Mouse (Mus musculus): Measurements from ENCODE around the gene Laptm5.

Gene Laptm5

GRCm38 (mm10) chr4:130899383-130899781 is 13.5 kb upstream of the Laptm5 start:
- DNase-seq (ENCODE audit: low spot score in 2 of 2), result no peak

GRCm38 (mm10) chr4:130899782-130900427 is 13.0 kb upstream of the Laptm5 start:
- DNase-seq (ENCODE audit: low spot score in 2 of 2), result no peak

- no peak for DNase-seq (ENCODE audit: low spot score in 2 of 2)
These were observed 12.2 kb upstream of the Laptm5 start for GRCm38 (mm10) chr4:130900746-130901145.

DNA sequence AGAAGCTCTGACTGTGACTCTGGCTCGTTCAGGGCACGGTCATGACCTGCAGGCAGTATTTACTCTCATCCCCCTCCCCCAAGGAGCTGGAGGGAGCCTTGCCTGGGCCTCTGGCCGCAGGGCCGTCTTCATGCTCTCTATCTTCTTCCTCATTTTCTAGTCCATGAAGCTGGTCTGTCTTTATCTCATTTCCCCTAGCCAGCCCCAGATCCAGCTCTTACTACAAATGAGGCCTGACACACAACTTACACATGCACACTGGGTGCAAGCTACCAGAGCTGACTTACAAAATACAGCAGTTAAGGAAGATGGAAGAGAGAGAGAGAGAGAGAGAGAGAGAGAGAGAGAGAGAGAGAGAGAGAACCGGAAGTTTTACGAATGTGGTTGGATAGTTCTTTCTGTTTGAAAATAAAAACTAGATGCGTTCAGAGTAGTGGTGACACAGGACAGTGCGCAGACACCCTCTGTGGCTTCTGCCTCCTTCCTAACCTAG is 10.6 kb upstream of the Laptm5 start:
- DNase-seq (ENCODE audit: low spot score in 2 of 2), result no peak

DNA sequence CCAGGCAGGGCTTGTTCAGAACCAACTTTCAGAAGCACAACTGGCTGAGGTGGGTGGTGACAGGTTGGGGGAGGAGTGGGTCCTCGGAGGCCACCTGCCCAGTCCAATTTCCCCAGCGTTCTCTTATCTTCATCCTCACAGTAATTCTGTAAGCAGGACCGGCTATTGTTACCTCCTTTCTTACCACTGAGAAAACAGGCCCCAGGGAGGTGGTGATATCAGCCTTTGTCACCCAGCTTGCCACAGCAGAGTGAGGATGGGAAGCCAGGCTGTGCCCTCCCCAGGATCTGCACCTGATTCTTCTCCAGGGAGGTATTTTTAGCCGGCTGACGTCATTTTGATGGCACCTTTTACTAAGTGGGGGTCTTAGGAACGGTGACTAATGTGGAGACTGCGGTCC is 7.9 kb upstream of the Laptm5 start:
- no peak for DNase-seq (ENCODE audit: low spot score in 2 of 2)

GRCm38 (mm10) chr4:130905882-130906281 is 7.0 kb upstream of the Laptm5 start:
- no peak for DNase-seq (ENCODE audit: low spot score in 2 of 2)

- no peak for DNase-seq (ENCODE audit: low spot score in 2 of 2)
These were observed 6.6 kb upstream of the Laptm5 start for GRCm38 (mm10) chr4:130906296-130906695.

GRCm38 (mm10) chr4:130907200-130908069 is 5.5 kb upstream of the Laptm5 start:
- DNase-seq (ENCODE audit: low spot score in 2 of 2), result no peak

DNA sequence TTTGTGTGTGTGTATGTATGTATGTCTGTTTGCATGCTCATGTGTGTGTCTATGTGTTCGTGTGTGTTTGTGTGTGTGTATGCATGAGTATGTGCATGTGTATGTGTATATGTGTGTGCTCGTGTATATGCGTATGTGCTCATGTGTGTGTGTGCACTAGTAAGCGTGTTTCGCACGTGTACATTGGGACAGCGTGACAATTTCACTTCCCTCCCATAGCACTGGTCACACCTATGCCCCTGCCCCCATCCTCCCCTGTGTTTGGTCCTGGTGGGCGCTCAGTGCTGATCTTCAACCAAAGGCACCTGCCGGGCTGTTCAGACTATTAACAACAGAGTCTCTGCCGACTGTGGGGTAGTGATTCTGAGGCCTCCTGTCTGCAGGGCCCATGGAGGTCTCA is 4.8 kb upstream of the Laptm5 start:
- no peak for DNase-seq (ENCODE audit: low spot score in 2 of 2)

DNA sequence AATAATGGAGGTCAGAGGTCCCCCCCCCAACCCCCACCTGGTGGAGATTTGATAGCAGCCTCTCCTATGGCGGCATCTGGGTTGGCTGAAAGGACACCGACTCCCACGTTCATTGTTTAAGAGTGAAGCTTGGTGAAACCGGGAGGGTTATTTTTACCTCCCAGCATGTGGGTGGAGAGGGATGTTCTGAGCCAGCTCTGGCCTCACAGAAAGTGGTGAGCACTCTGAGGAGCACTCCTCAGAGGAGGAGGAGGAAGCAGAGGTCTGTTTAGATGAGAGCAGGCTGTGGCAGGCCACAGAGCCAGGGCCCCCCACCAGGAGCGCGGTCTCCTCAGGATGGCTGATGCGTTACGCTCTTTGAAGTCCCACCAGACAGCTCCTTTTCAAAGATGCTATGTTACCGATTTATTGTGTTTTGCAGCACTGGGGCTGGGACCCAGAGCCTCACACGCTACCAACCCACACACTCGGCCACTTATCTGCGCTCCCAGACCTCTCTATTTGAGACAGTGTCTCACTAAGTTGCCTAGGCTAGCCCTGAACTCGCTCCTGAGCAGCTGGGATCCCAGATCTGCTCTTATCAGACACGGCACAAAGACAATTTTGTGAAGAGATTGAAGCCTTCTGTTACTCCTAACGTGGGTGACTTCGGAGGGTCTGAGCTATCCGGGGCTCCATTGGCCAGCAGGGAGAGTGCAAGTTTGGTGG is 3.6 kb upstream of the Laptm5 start:
- no peak for DNase-seq (ENCODE audit: low spot score in 2 of 2)

- no peak for DNase-seq (ENCODE audit: low spot score in 2 of 2)
These were observed 2.3 kb upstream of the Laptm5 start for GRCm38 (mm10) chr4:130910666-130911065.

- no peak for DNase-seq (ENCODE audit: low spot score in 2 of 2)
These were observed 299 bp upstream of the Laptm5 start for GRCm38 (mm10) chr4:130912626-130913025.

DNA sequence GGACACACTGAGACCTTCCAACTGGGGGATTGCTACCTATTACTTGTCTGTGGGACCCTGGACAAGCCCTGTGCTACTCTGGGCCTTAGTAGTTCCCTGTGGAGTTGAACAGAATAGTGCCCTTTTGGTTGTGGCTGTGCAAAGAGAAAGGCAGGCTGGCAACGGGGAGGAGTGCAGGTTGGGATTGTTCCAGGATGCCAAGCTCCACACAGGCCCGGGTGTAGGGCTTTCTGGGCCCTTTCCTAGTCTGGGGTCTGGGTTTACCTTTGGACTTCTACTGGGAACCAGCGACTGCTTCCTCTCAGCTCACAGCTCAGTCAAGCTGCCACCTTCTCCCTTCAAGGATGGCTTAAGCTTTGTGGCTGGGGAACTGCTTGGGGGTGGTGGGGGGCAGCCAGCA is 586 bp downstream of the Laptm5 start:
- DNase-seq (ENCODE audit: low spot score in 2 of 2), result no peak

GRCm38 (mm10) chr4:130914011-130914410 is 1.1 kb downstream of the Laptm5 start:
- no peak for DNase-seq (ENCODE audit: low spot score in 2 of 2)

DNA sequence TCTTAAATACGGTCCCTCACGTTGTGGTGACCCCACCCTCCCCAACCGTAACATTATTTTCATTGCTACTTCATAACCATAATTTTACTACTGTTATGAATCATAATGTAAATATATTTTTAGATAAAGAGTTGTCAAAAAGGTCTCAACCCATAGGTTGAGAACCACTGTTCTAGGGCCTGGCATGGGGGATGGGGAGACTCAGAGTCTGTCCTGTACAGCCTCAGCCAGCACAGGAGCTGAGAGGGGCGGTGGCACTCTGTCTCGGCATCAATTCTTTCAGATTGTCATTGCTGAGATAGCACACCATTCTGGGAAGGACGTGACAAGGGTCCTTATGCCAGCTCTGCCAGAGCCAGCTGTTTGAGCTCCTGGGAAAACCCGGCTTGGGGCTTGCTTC is 1.6 kb downstream of the Laptm5 start:
- DNase-seq (ENCODE audit: low spot score in 2 of 2), result no peak

DNA sequence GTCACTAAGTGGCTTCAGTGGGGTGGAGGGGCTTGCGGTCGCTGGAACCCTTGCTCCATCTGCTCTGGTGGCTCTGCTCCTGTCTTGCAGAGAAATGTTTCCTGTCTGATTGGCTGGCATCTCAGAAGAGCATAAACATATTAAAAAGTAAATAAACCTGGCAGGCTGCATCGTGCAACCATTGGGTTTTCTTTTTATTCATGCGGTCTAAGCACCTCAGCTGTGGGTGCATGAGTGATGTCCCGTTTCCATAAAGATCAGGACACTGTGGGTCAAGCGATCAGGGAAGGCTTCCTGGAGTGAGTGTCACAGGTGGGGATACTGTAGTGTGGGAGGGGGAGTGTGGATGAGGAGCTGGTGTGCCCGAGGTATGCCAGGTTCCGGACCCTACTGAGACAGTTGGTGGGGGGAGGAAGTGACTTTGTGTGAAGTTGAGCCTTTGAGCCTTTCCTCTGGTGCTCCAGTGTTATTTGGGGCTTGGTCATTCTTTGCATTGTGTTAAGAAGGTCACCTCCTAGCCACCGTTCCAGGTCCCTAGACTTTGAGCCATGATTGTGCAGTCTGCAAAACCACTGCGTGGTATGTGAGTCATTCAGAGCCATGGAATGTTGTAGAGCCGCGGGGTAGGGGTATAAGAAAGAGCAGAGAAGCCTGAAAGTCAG is 2.2 kb downstream of the Laptm5 start:
- DNase-seq (ENCODE audit: low spot score in 2 of 2), result no peak

DNA sequence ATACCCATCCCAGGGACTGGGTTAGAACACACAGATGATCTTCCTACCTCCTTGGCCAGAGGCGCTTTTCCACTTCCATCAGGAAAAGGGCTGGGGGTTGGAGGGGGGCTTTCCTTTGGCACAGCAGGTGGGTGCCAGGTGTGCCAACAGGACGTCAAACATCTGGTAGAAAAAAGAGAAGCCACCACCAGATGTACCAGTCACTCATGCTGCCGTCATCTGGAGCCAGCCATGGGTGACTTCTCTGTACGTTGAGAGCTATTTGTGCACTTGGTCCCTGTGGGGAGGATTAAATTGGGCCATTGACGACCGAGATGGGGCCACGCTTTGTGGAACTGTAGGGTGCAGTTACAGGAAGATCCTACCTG is 2.7 kb downstream of the Laptm5 start:
- DNase-seq (ENCODE audit: low spot score in 2 of 2), result no peak

DNA sequence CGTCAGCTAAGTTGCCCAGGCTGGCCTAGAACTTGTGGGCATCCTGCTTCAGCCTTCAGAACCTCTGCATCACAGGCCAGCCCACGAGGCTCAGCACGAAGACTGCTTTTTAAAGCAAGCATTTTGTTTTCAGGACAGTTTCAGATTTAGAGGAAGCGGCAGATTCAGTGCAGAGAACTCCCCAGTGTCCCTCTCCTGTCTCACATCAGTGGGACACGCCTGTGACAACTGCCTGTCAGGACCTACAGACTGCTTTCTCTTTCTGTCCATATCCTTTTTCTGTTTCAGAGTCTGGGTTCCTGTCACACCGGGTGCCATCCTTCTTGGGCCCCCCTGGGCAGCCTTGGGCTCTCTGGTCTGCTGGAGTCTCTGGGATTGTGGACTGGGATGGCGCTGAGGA is 3.7 kb downstream of the Laptm5 start:
- no peak for DNase-seq (ENCODE audit: low spot score in 2 of 2)

GRCm38 (mm10) chr4:130917564-130917963 is 4.6 kb downstream of the Laptm5 start:
- DNase-seq (ENCODE audit: low spot score in 2 of 2), result no peak

DNA sequence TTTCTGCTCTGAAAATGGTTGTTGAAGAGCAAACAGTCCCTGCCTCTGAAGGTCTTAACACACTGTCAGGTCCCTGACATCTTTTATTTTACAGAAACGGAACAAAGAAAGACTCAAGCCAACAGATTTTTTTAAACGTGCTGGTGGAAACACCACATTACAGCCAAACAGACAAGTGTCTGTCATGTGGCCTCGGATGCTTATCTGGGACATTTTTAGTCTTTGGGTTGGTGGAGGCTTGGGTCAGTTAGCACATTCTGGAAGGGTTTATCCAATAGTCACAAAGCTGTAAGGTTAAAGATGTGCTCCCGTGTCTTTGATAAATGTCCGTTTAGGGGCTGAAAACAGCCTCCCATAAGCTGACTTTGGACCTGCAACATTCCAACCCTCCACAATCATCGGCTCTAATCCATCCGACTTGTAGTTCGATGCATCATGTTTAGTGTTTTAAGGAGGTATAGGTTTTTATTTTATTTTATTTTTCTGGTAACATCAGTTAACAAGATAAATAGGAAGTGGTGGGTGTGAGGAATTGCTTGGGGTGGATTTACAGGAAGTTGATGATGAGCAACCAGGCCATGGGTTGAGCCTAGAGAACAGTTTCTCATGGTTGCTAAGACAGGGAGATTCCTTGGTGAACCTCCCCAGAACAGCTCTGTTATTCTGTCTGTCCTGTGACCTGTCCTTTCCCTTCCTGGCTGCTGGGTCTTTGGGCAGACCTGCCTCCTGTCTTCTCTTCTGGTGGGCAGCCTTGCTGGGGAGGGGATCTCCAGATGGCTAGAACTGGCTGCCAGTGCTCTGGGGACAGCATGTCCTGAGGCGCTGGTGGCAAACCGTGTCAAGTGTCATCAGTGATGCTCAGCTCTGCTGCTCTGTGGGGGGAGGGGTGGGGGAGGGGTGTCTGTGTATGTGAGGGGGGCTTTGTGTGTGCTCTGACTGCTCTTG is 6.2 kb downstream of the Laptm5 start:
- no peak for DNase-seq (ENCODE audit: low spot score in 2 of 2)

All from urinary bladder, adult 18-20 months (tissue).